Mouse (Mus musculus) MEL (cell line): ENCODE results near the gene Dpy19l3. TPM values are rescaled to one million over a fixed set of nuclear protein-coding genes. Genes with fewer than 3 reads are reported as not detected.

ENCODE experiments used
- DNase-seq: peaks from one replicate; pipeline ENCODE4 v3.0.0; 2011; ENCODE audit warnings: low read depth, low spot score
- H3K27ac ChIP-seq: 2 replicates; pipeline ENCODE4 v1.5.1; 2012; ENCODE audit warnings: low read depth, mild to moderate bottlenecking, control low read depth, low read length, moderate library complexity; ENCODE audit not compliant: control insufficient read depth
- H3K27me3 ChIP-seq, 2 experiments: fragments of 150-350 bp in 1 of 2; sonication (generic) in 1 of 2; 2 replicates each; pipeline ENCODE4 v1.6.1; 2012; ENCODE audit warnings: low read length in 2 of 2, mild to moderate bottlenecking in 2 of 2, improper control_type of control experiment in 1 of 2, moderate library complexity in 1 of 2; ENCODE audit not compliant: insufficient read depth in 2 of 2, control insufficient read depth in 1 of 2
- H3K36me3 ChIP-seq, 2 experiments: 2 replicates each; pipeline ENCODE4 v1.6.1; 2012 to 2014; ENCODE audit warnings: low read length in 2 of 2, improper control_type of control experiment in 1 of 2, inconsistent platforms in 1 of 2, mild to moderate bottlenecking in 1 of 2; ENCODE audit not compliant: insufficient read depth in 2 of 2, control insufficient read depth in 1 of 2
- H3K4me1 ChIP-seq, 2 experiments: fragments of 150-350 bp in 1 of 2; sonication (generic) in 1 of 2; 2 replicates each; pipeline ENCODE4 v1.6.1; 2012; ENCODE audit warnings: low read length in 2 of 2, improper control_type of control experiment in 1 of 2, mild to moderate bottlenecking in 1 of 2; ENCODE audit not compliant: insufficient read depth in 2 of 2, control insufficient read depth in 1 of 2
- H3K4me3 ChIP-seq, 2 experiments: fragments of 150-350 bp in 1 of 2; sonication (generic) in 1 of 2; 2 replicates each; pipeline ENCODE4 v1.5.1; 2012; ENCODE audit warnings: low read depth in 2 of 2, low read length in 2 of 2, mild to moderate bottlenecking in 2 of 2, moderate library complexity in 2 of 2, control low read depth in 1 of 2, improper control_type of control experiment in 1 of 2; ENCODE audit not compliant: control insufficient read depth in 1 of 2, insufficient read depth in 1 of 2
- H3K79me2 ChIP-seq: 2 replicates; pipeline ENCODE4 v1.6.1; 2012; ENCODE audit warnings: mild to moderate bottlenecking, low read length, moderate library complexity; ENCODE audit not compliant: control insufficient read depth, poor library complexity, insufficient read depth
- H3K9ac ChIP-seq: 2 replicates; pipeline ENCODE4 v1.6.1; 2012; ENCODE audit warnings: low read depth, mild to moderate bottlenecking, control low read depth, low read length, moderate library complexity; ENCODE audit not compliant: control insufficient read depth, poor library complexity, severe bottlenecking
- H3K9me3 ChIP-seq: fragments of 150-350 bp; sonication (generic); replicated peaks from 2 replicates; pipeline ENCODE4 v1.6.1; 2012; ENCODE audit warnings: mild to moderate bottlenecking, low read length, improper control_type of control experiment, moderate library complexity; ENCODE audit not compliant: insufficient read depth
- BHLHE40 ChIP-seq: IDR thresholded peaks from 2 replicates; pipeline ENCODE4 v1.6.1; 2012; ENCODE audit warnings: low read depth, mild to moderate bottlenecking, inconsistent platforms, low read length, improper control_type of control experiment, borderline replicate concordance
- CHD1 ChIP-seq: IDR thresholded peaks from 2 replicates; pipeline ENCODE4 v1.6.1; 2012; ENCODE audit warnings: low read depth, mild to moderate bottlenecking, inconsistent platforms, low read length, improper control_type of control experiment
- CHD2 ChIP-seq: IDR thresholded peaks from 2 replicates; pipeline ENCODE4 v1.6.1; 2011; ENCODE audit warnings: low read length, improper control_type of control experiment
- EP300 ChIP-seq, 2 experiments: IDR thresholded peaks; 2 replicates each; pipeline ENCODE4 v1.6.1; 2011; ENCODE audit warnings: improper control_type of control experiment in 2 of 2, low read length in 2 of 2, low read depth in 1 of 2, mild to moderate bottlenecking in 1 of 2
- ETS1 ChIP-seq: IDR thresholded peaks from 2 replicates; pipeline ENCODE4 v1.6.1; 2012; ENCODE audit warnings: low read depth, mild to moderate bottlenecking, inconsistent platforms, low read length, improper control_type of control experiment, moderate library complexity
- HCFC1 ChIP-seq: IDR thresholded peaks from 2 replicates; pipeline ENCODE4 v1.6.1; 2012; ENCODE audit warnings: low read depth, mild to moderate bottlenecking, inconsistent platforms, low read length, improper control_type of control experiment, moderate library complexity
- JUND ChIP-seq: IDR thresholded peaks from 2 replicates; pipeline ENCODE4 v1.6.1; 2011; ENCODE audit warnings: low read depth, mild to moderate bottlenecking, improper control_type of control experiment, low read length
- MAFK ChIP-seq: IDR thresholded peaks from 2 replicates; pipeline ENCODE4 v1.6.1; 2011; ENCODE audit warnings: low read depth, mild to moderate bottlenecking, low read length, improper control_type of control experiment, borderline replicate concordance
- MAX ChIP-seq: IDR thresholded peaks from 2 replicates; pipeline ENCODE4 v1.6.1; 2011; ENCODE audit warnings: low read length, improper control_type of control experiment
- MEF2A ChIP-seq: IDR thresholded peaks from 2 replicates; pipeline ENCODE4 v1.6.1; 2014; ENCODE audit warnings: low read depth, mild to moderate bottlenecking, inconsistent platforms, low read length, improper control_type of control experiment; ENCODE audit not compliant: poor library complexity, insufficient replicate concordance, severe bottlenecking; ENCODE audit errors: extremely low read depth
- MXI1 ChIP-seq: IDR thresholded peaks from 2 replicates; pipeline ENCODE4 v1.6.1; 2011; ENCODE audit warnings: mild to moderate bottlenecking, low read depth, low read length, improper control_type of control experiment
- MYB ChIP-seq: IDR thresholded peaks from 2 replicates; pipeline ENCODE4 v1.6.1; 2011; ENCODE audit warnings: mild to moderate bottlenecking, low read depth, low read length, improper control_type of control experiment
- MYC ChIP-seq: IDR thresholded peaks from 2 replicates; pipeline ENCODE4 v1.6.1; 2011; ENCODE audit warnings: low read depth, mild to moderate bottlenecking, low read length, improper control_type of control experiment, moderate library complexity
- NELFE ChIP-seq: IDR thresholded peaks from 2 replicates; pipeline ENCODE4 v1.6.1; 2011; ENCODE audit warnings: low read depth, low read length, improper control_type of control experiment
- NRF1 ChIP-seq: IDR thresholded peaks from 2 replicates; pipeline ENCODE4 v1.6.1; 2014; ENCODE audit warnings: low read depth, mild to moderate bottlenecking, inconsistent platforms, low read length, improper control_type of control experiment, moderate library complexity; ENCODE audit not compliant: poor library complexity, insufficient read depth, severe bottlenecking
- POLR2A ChIP-seq, 2 experiments: IDR thresholded peaks; 2 replicates each; pipeline ENCODE4 v1.6.1; 2011 to 2012; ENCODE audit warnings: low read length in 2 of 2, mild to moderate bottlenecking in 2 of 2, control low read depth in 1 of 2, improper control_type of control experiment in 1 of 2, low read depth in 1 of 2, moderate library complexity in 1 of 2; ENCODE audit not compliant: control insufficient read depth in 1 of 2, insufficient read depth in 1 of 2, poor library complexity in 1 of 2
- POLR2AphosphoS2 ChIP-seq: IDR thresholded peaks from 2 replicates; pipeline ENCODE4 v1.6.1; 2011; ENCODE audit warnings: low read length, improper control_type of control experiment
- POLR2AphosphoS5 ChIP-seq: IDR thresholded peaks from 2 replicates; pipeline ENCODE4 v1.6.1; 2012; ENCODE audit warnings: low read depth, borderline replicate concordance, mild to moderate bottlenecking, inconsistent platforms, low read length, moderate library complexity, mixed read lengths
- RAD21 ChIP-seq: IDR thresholded peaks from 2 replicates; pipeline ENCODE4 v1.6.1; 2011; ENCODE audit warnings: mild to moderate bottlenecking, low read depth, low read length, improper control_type of control experiment
- RCOR1 ChIP-seq: IDR thresholded peaks from 2 replicates; pipeline ENCODE4 v1.6.1; 2012; ENCODE audit warnings: low read depth, mild to moderate bottlenecking, inconsistent platforms, low read length, improper control_type of control experiment
- SIN3A ChIP-seq: IDR thresholded peaks from 2 replicates; pipeline ENCODE4 v1.6.1; 2012; ENCODE audit warnings: low read length, improper control_type of control experiment, inconsistent platforms
- SMC3 ChIP-seq: IDR thresholded peaks from 2 replicates; pipeline ENCODE4 v1.6.1; 2011; ENCODE audit warnings: low read depth, low read length, improper control_type of control experiment
- TBP ChIP-seq: IDR thresholded peaks from 2 replicates; pipeline ENCODE4 v1.8.0; 2011; ENCODE audit warnings: low read depth, low read length, improper control_type of control experiment
- TCF12 ChIP-seq: IDR thresholded peaks from 2 replicates; pipeline ENCODE4 v1.6.1; 2014; ENCODE audit warnings: low read depth, mild to moderate bottlenecking, inconsistent platforms, low read length, improper control_type of control experiment, moderate library complexity
- USF1 ChIP-seq: IDR thresholded peaks from 2 replicates; pipeline ENCODE4 v1.6.1; 2014; ENCODE audit warnings: low read depth, mild to moderate bottlenecking, inconsistent platforms, low read length, improper control_type of control experiment, moderate library complexity
- USF2 ChIP-seq, 2 experiments: IDR thresholded peaks; 2 replicates each; pipeline ENCODE4 v1.6.1; 2011 to 2012; ENCODE audit warnings: improper control_type of control experiment in 2 of 2, low read length in 2 of 2, borderline replicate concordance in 1 of 2, inconsistent platforms in 1 of 2, low read depth in 1 of 2, mild to moderate bottlenecking in 1 of 2; ENCODE audit not compliant: insufficient read depth in 1 of 2
- ZC3H11A ChIP-seq: IDR thresholded peaks from 2 replicates; pipeline ENCODE4 v1.6.1; 2012; ENCODE audit warnings: low read depth, mild to moderate bottlenecking, inconsistent platforms, low read length, improper control_type of control experiment
- ZMIZ1 ChIP-seq: IDR thresholded peaks from 2 replicates; pipeline ENCODE4 v1.6.1; 2012; ENCODE audit warnings: low read depth, mild to moderate bottlenecking, inconsistent platforms, low read length, improper control_type of control experiment, moderate library complexity
- polyA plus RNA-seq, 2 experiments: library from polyadenylated mRNA; stranded (reverse) in 1 of 2; unstranded in 1 of 2; fragments of >175 nt in 1 of 2; fragments of >200 nt in 1 of 2; gene quantifications; 2 replicates each; pipeline versions ENCODE4 v1.2.1 to v1.2.4; 2012; ENCODE audit warnings: low replicate concordance in 2 of 2, low read depth in 1 of 2; ENCODE audit not compliant: insufficient read length in 2 of 2, insufficient read depth in 1 of 2, missing spikeins in 1 of 2
- total RNA-seq: library from RNA; depleted of rRNA; stranded (reverse); fragments of 300-350 nt; gene quantifications from 2 replicates; pipeline ENCODE4 v1.2.3, GENCODE M21; 2012

Gene Dpy19l3
- total and polyA plus RNA-seq, 3 experiments, result 7.4 to 9.9 TPM; not detected in 1

GRCm38 (mm10) chr7:35764461-35764860 is 10.2 kb upstream of the Dpy19l3 start:
- no peak for DNase-seq
- no peaks in the 10 kb centered on the region for H3K36me3 ChIP-seq
- H3K79me2 ChIP-seq, result no peaks in the 10 kb centered on the region
- TF ChIP-seq SIN3A (no peak), EP300 (IDR thresholded peaks at IDR 0.05; ENCODE audit: low read depth in 1 of 2, low read length in 2 of 2) (no peak), ZC3H11A (no peak), MAFK (no peak), MXI1 (no peak), HCFC1 (no peak), ZMIZ1 (no peak), SMC3 (no peak), CHD1 (no peak), TBP (no peak), USF1 (no peak), NELFE (no peak), USF2 (IDR thresholded peaks at IDR 0.05; ENCODE audit: borderline replicate concordance in 1 of 2, insufficient read depth in 1 of 2, low read depth in 1 of 2, low read length in 2 of 2) (no peak), MEF2A (no peak), NRF1 (no peak), MYC (no peak), BHLHE40 (no peak), JUND (no peak)
- H3K27me3 ChIP-seq, result no peaks in the 10 kb centered on the region
- no peaks in the 10 kb centered on the region for H3K4me1 ChIP-seq
- H3K4me3 ChIP-seq, result no peak overlapping the region
- no peak overlapping the region for H3K27ac ChIP-seq
- no peaks in the 10 kb centered on the region for H3K9me3 ChIP-seq
- H3K9ac ChIP-seq, result no peak overlapping the region

- H3K9ac ChIP-seq, result no peak overlapping the region
- no peaks in the 10 kb centered on the region for H3K79me2 ChIP-seq
- no peak for DNase-seq
- no peak overlapping the region for H3K27ac ChIP-seq
- no peaks in the 10 kb centered on the region for H3K27me3 ChIP-seq
- H3K4me1 ChIP-seq, result no peaks in the 10 kb centered on the region
- TF ChIP-seq BHLHE40 (no peak), POLR2A (IDR thresholded peaks at IDR 0.05; ENCODE audit: control insufficient read depth in 1 of 2, insufficient read depth in 1 of 2, low read depth in 1 of 2, low read length in 2 of 2, poor library complexity in 1 of 2) (no peak), MAFK (no peak), RCOR1 (no peak), MXI1 (no peak), MYB (no peak), USF1 (no peak), POLR2AphosphoS5 (no peak), MYC (no peak), SMC3 (no peak), USF2 (IDR thresholded peaks at IDR 0.05; ENCODE audit: borderline replicate concordance in 1 of 2, insufficient read depth in 1 of 2, low read depth in 1 of 2, low read length in 2 of 2) (no peak), TCF12 (no peak), NRF1 (no peak), MAX (no peak), POLR2AphosphoS2 (no peak), ETS1 (no peak), TBP (no peak), ZC3H11A (no peak), CHD2 (no peak), RAD21 (no peak)
- no peaks in the 10 kb centered on the region for H3K36me3 ChIP-seq
- H3K4me3 ChIP-seq, result no peak overlapping the region
- no peaks in the 10 kb centered on the region for H3K9me3 ChIP-seq
Measured at GRCm38 (mm10) chr7:35761801-35762200, 7.5 kb upstream of the Dpy19l3 start.
